Mouse (Mus musculus): ENCODE results near the gene Itgb5.

DNA sequence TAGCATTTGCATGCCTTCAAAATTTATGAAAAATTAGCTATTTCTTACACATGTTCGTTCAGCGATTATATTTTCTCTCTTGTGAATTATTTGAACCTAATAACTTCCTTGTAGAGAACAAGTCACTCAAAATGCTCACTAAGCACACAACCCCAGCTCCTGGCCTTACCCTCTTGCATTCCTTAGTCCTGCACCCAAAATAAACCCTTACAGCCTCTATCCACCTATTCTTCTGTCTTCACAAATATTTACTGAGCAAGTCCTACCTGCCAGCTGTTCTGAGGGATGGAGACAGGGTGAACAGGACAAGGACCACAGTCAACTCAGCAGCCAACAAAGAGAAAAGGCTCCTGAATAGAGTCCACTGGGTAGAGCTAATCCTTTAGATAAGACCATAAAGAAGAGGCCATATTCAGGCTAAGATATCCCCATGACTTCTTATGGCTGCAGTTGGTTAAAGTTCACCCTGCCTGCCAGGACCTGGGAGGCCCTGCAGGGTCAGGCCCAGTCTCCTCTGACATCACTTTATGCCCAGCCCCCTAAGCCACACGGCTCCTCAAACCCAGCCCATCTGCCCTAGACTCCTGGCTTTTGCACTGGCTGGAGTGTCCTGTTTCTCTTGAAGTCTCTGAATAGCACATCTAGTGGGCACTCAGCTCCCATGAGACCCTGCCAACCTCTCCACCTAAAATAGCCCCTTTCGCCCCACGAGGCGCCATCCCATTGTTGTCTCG, 42.6 kb upstream of the Itgb5 start:
- TF ChIP-seq CTCF (IDR thresholded peaks at IDR 0.05; ENCODE audit: low read depth, low read length) (no peak), POLR2A (IDR thresholded peaks at IDR 0.05; ENCODE audit: borderline replicate concordance, low read depth, low read length) (no peak)

Measured in bone marrow macrophage, adult 2 months (primary cell).